Mouse (Mus musculus) midbrain, postnatal 0 days (tissue): ENCODE data around the gene Tent2. TPM values are rescaled to one million over a fixed set of nuclear protein-coding genes. Genes with fewer than 3 reads are reported as not detected.
"Not testable (repeated sequence)": the region's sequence is repeated elsewhere in the genome, so short reads cannot be mapped to it uniquely, and the experiment has no call there.

Experiments used
- ATAC-seq: fragments of 200-750 bp; cut with Nextera tagmentation; 2 replicates; pipeline ENCODE4 v1.8.0; 2017; ENCODE audit warnings: moderate number of reproducible peaks, mild to moderate bottlenecking, moderate TSS enrichment, moderate library complexity; ENCODE audit not compliant: low FRiP score
- DNase-seq: peaks from one replicate; pipeline ENCODE4 v3.0.0-alpha.2; 2015; ENCODE audit warnings: low spot score
- H3K27ac ChIP-seq: fragments of 300-500 bp; sonication (generic); 2 replicates; pipeline ENCODE4 v1.5.1; 2014; ENCODE audit warnings: low read depth, mild to moderate bottlenecking, low read length, mixed read lengths
- H3K27me3 ChIP-seq: fragments of 300-500 bp; sonication (generic); 2 replicates; pipeline ENCODE4 v1.6.1; 2014; ENCODE audit warnings: low read length, control low read depth, mixed read lengths; ENCODE audit not compliant: insufficient read depth
- H3K36me3 ChIP-seq: fragments of 300-500 bp; sonication (generic); 2 replicates; pipeline ENCODE4 v1.6.1; 2014; ENCODE audit warnings: low read length, control low read depth, mixed read lengths; ENCODE audit not compliant: insufficient read depth
- H3K4me1 ChIP-seq: fragments of 300-500 bp; sonication (generic); 2 replicates; pipeline ENCODE4 v1.6.1; 2014; ENCODE audit warnings: mild to moderate bottlenecking, control low read depth, antibody characterized with exemption, low read length, mixed read lengths; ENCODE audit not compliant: insufficient read depth
- H3K4me2 ChIP-seq: fragments of 300-500 bp; sonication (generic); 2 replicates; pipeline ENCODE4 v1.6.1; 2014; ENCODE audit warnings: low read depth, mild to moderate bottlenecking, low read length, mixed read lengths; ENCODE audit not compliant: poor library complexity, severe bottlenecking
- H3K4me3 ChIP-seq: fragments of 300-500 bp; sonication (generic); 2 replicates; pipeline ENCODE4 v1.5.1; 2014; ENCODE audit warnings: low read depth, mild to moderate bottlenecking, low read length, moderate library complexity
- H3K9ac ChIP-seq: fragments of 300-500 bp; sonication (generic); replicated peaks from 2 replicates; pipeline ENCODE4 v1.6.1; 2014; ENCODE audit warnings: mild to moderate bottlenecking, low read length, moderate library complexity, mixed read lengths; ENCODE audit not compliant: poor library complexity, severe bottlenecking
- H3K9me3 ChIP-seq: fragments of 300-500 bp; sonication (generic); 2 replicates; pipeline ENCODE4 v1.6.1; 2016; ENCODE audit warnings: low read length, control low read depth
- CTCF ChIP-seq: IDR thresholded peaks from 2 replicates; pipeline ENCODE4 v1.5.1; 2016; ENCODE audit warnings: antibody characterized with exemption, mild to moderate bottlenecking
- WGBS: fragments of 180-500 bp; shearing (Covaris S2); extraction: QIAGEN DNeasy Blood & Tissue Kit; methylation state at CpG from one replicate; pipeline ENCODE4 v1.1.7; 2014; 5-methylcytosine and 5-hydroxymethylcytosine counted together
- polyA plus RNA-seq: library from polyadenylated mRNA; unstranded; fragments of >200 nt; fragmentation: Nextera tagmentation; extraction: Ambion mirVana; gene quantifications from 2 replicates; pipeline ENCODE4 v1.2.1, GENCODE M21; 2015
- total RNA-seq: library from RNA; depleted of rRNA; stranded (reverse); fragments of >200 nt; gene quantifications from 2 replicates; pipeline ENCODE4 v1.2.3, GENCODE M21; 2014

Tent2 gene
- total and polyA plus RNA-seq, 2 experiments from 2014 or later = 21.3 to 30.2 TPM

DNA sequence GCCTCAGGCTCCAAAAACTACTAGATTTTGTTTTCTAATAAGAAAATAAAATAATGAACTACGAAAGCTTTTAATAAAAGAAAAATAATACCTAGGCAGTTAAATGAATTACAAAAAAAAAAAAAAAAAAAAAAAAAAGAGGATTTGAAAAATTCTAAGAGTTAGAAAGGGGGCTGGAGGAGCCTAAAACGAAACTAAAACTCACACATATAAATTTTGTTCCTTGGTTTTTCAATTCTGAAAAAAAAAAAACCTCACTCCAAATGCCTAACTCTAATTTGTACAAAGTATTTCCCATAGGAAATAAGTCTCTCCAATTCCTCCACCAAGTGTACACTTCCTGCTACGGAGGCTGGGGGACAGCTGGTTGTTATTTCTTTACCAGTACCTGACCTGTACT lies 3.4 kb downstream of the Tent2 start:
- 90% methylated on average over 3 of the region's 3 CpGs for WGBS
- no peak overlapping the region for H3K4me3 ChIP-seq
- DNase-seq = no peak

DNA sequence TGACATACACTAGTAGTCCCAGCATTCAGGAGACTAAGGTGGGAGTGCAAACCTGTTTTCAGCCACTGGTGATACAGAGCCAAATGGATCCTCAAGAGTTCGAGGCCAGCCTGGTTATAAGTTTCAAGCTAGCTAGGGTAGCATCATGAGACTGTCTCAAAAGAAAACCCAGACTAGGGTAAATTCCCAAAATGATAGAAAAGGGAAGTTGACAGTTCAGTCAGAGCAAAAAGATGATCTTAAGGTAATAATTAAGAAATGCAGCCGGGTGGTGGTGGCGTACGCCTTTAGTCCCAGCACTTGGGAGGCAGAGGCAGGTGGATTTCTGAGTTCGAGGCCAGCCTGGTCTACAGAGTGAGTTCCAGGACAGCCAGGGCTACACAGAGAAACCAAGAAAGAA lies 4.4 kb downstream of the Tent2 start:
- H3K36me3 ChIP-seq, ATAC-seq, H3K4me2 ChIP-seq, H3K9ac ChIP-seq, H3K4me1 ChIP-seq, H3K27me3 ChIP-seq, H3K9me3 ChIP-seq, H3K27ac ChIP-seq, DNase-seq, H3K4me3 ChIP-seq: not testable (repeated sequence)
- WGBS = 96% methylated on average over 5 of the region's 5 CpGs

More for the DNA sequence above, 3.4 kb downstream of the Tent2 start:
- no peaks in the 10 kb centered on the region for H3K27me3 ChIP-seq
- H3K27ac ChIP-seq = no peak overlapping the region
- H3K9me3 ChIP-seq = no peaks in the 10 kb centered on the region
- no peak for ATAC-seq
- peaks cover 2% of the 10 kb centered on the region; the same call in 1 of the 2 replicates for H3K4me1 ChIP-seq
- TF ChIP-seq CTCF = no peak
- H3K4me2 ChIP-seq = no peak overlapping the region
- H3K36me3 ChIP-seq = no peaks in the 10 kb centered on the region
- H3K9ac ChIP-seq = no peak overlapping the region

DNA sequence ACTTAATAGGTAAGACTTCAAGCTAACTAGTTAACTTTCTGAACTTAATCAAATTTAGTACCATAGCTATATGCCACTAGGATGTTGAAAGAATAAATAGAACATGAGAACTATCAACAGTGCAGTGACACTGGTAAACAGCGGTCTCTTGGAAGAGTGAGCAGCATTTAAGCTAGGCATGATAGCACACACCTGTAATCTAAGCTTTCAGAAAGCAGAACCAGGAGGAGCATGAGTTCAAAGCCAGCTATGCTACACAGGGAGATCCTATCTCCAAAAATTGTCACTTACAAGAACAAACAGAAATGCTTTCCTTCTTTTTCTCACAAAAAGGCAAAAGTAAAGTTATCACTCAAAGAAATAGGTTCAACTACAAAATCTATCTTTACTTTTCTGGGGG lies 11.8 kb downstream of the Tent2 start:
- no peak for DNase-seq
- Histone ChIP-seq H3K36me3 (0 out of 2 replicates have a peak, but pooled peaks cover 2% of the 10 kb centered on the region), H3K4me2 (no peak overlapping the region), H3K27ac (no peak overlapping the region), H3K9me3 (no peaks in the 10 kb centered on the region), H3K4me3 (no peak overlapping the region), H3K27me3 (no peaks in the 10 kb centered on the region), H3K9ac (no peak overlapping the region), H3K4me1 (no peaks in the 10 kb centered on the region)
- ATAC-seq = no peak
- 100% methylated on average over 1 of the region's 1 CpGs for WGBS
- no peak for TF ChIP-seq CTCF

DNA sequence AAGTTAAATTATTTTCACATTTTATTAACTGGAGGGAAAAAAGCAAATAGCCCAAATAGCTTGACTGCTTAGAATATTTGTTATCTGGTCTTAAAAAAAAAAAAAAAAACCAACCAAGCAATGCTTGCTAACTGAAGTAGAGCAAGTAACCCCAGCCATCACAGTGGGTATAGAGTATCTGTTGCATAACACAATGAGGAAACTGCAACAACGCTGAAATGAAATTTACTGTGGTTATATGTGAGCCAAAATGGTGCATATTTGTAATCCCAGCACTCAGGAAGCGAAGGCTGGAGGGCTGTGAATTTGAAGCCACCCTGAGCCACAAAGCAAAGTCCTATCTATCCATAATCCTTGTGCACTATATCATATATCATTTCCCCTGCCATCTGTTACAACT lies 12.7 kb downstream of the Tent2 start:
- H3K9me3 ChIP-seq = no peaks in the 10 kb centered on the region
- no peaks in the 10 kb centered on the region for H3K4me1 ChIP-seq
- H3K36me3 ChIP-seq = 0 out of 2 replicates have a peak, but pooled peaks cover 2% of the 10 kb centered on the region
- no peak overlapping the region for H3K27ac ChIP-seq
- DNase-seq (no peak), ATAC-seq (no peak)
- no peak overlapping the region for H3K4me3 ChIP-seq
- WGBS = 94% methylated on average over 2 of the region's 2 CpGs
- no peak overlapping the region for H3K9ac ChIP-seq
- no peaks in the 10 kb centered on the region for H3K27me3 ChIP-seq
- no peak for TF ChIP-seq CTCF
- H3K4me2 ChIP-seq = no peak overlapping the region

DNA sequence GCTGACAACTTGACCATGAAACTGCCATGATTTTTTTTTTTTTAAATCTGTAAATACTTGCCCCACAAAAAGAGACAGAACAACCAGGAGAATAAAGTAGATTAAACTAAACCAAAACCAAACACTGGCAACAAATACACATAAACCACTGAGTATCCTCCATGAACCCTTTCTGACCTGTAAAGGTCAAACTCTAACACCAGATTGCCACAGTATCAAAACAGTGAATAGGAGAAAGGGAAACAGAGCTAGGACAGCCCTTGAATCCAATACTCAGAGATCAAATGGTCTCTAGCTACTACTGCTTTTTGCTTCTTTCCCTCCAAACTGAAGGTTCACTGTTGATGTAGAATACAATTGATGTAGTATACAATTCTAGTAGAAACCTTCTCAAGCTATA lies 14.6 kb downstream of the Tent2 start:
- Histone ChIP-seq H3K4me2 (no peak overlapping the region), H3K9ac (no peak overlapping the region), H3K27ac (no peak overlapping the region), H3K27me3 (no peaks in the 10 kb centered on the region), H3K4me3 (no peak overlapping the region), H3K36me3 (peaks cover 4% of the 10 kb centered on the region), H3K9me3 (no peaks in the 10 kb centered on the region), H3K4me1 (no peaks in the 10 kb centered on the region)
- ATAC-seq (no peak), DNase-seq (no peak)
- no peak for TF ChIP-seq CTCF

DNA sequence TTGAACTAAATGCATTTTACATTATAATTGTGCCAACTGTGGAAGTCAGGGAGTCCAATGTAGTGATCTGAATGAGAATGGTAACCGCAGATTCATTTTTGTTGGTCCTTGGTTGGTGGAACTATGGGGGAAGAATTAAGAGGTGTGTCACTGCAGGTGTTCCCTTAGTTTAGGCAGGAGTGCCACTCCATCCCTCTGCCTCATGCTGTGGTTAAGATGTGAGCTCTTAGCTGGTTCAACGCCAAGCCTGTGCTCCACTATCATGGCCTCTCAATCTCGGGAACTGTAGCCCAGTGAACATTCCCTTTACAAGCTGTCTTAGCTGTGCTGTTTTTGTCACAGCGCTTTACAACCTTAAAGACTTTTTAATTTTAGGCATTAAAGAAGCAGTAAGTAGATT lies 28.9 kb downstream of the Tent2 start:
- Histone ChIP-seq H3K27me3 (no peaks in the 10 kb centered on the region), H3K9me3 (no peaks in the 10 kb centered on the region)
- WGBS = 97% methylated on average over 4 of the region's 4 CpGs

More for the DNA sequence above, 28.9 kb downstream of the Tent2 start:
- DNase-seq = no peak
- Histone ChIP-seq H3K4me2 (no peak overlapping the region), H3K4me1 (no peaks in the 10 kb centered on the region), H3K9ac (no peak overlapping the region), H3K36me3 (peaks cover 12% of the 10 kb centered on the region; the same call in 1 of the 2 replicates), H3K27ac (no peak overlapping the region), H3K4me3 (no peak overlapping the region)
- no peak for ATAC-seq
- TF ChIP-seq CTCF = no peak
